Mouse (Mus musculus): ENCODE results near the gene Pitpnm3.
A peak's percentile ranks its signal among the peaks of the same experiment; 100 is the strongest.

Pitpnm3 gene

DNA sequence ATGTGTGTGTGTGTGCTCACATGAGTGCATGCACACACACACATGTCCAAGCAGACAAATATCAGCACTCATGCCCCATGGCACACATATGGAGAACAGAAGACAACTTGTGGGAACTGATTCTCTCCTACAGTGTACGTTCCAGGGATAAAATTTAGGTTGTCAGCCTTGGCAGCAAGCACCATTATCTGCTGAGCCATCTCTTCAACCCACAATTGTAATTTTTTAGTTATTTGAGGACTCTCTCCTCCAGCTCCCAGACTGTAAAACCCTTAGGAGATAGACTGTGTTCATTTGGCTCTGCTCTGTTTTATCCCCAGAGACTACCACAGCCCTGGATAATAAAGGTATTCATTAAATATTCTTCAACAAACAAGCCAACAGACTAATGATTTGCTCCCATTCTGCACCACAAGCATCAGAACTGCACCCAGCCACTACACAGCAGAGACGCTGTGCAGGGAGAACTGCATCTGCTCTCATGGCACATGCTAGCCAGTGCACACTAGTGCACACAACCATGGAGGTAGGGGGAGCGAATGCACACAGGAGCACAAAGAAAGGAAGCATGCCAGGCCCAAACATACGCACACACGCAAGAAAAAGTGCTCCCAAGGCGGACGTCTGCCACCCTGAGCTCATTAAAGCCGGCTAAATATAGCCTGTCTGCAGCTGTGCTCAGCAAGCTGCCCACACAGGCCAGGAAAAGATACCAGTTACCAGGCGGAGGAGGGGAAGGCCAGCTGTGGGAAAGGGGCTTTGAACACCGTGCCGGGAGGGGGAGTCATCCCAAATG lies 49.1 kb downstream of the Pitpnm3 start:
- no peak for DNase-seq

- DNase-seq: no peak
Observed at GRCm38 (mm10) chr11:72084337-72084736, 51.2 kb downstream of the Pitpnm3 start.

DNA sequence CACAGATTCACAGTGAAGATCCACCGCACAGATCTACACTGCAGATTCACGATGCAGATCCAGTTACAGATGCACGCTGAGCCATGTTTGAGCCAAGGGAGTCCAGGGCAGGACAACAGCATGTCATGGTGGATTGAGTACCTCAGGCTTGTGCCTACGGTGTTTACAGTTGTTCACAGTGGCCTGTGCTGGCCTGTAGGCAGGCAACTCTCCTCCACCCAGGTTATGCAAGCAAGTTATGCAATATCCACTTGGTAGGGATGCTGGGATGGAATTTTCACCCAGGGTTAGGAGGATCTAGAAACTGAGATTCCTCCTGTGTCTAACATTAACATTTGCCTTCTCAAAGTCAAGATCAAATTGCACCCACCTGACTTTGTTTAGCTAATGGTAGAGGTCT lies 53.0 kb downstream of the Pitpnm3 start:
- no peak for DNase-seq

DNA sequence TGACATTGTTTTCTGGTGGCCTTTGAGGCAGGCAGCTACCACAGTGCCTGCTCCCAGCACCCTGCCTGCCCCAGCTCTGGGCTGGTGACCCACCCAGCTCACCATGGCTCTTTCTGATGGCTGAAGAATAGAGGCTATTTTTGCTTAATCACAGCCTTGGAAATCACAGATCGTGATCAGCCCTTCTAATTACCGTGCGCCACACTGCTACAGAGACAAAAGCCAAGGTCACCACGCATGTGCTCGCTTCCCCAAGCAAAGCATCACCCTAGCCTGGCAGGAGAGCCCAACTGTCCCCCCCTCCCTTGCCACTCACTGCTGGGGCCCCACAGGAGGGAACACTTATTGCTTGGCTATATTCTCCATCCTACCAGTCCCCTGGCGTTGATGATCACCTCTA lies 55.1 kb downstream of the Pitpnm3 start:
- DNase-seq: no peak

DNA sequence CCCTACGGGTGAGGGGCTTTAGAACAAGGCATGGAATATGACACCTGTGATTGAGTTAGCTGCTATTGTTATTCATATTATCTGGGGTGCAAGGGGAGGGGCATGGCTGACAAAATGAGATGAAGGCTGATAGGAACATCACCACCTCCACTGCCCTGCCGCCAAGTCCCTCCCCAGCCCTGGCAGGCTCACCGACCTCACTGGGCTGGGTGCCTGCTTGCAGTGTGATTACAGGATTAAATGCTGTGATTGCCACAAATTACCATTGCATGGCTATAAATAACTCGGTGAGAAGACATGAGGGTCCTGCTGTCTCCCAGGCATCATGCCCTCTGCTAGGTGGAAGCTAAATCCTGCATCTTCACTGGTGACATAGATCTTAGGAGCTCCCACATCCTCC lies 56.9 kb downstream of the Pitpnm3 start:
- DNase-seq: no peak

- no peak for DNase-seq
Observed at GRCm38 (mm10) chr11:72078056-72078455, 57.5 kb downstream of the Pitpnm3 start.

DNA sequence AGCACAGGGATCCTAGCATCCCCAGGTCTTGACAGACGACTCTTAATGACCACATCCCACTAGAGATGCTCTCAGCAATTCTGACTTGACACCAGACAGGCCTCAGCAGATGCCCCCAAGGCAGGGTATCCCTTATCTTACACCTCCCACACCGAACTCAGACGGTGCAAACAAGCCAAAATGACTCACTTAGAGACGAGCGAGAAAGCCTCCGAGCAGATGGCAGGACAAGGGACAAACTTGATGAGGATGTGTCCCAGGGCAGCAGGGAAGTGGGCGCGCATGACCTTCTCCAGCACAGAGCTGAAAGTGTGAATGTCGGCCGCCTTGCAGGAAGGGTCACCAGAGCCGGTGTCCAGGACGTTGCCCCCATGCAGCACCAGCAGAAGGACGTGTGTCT lies 61.3 kb downstream of the Pitpnm3 start:
- DNase-seq: no peak

DNA sequence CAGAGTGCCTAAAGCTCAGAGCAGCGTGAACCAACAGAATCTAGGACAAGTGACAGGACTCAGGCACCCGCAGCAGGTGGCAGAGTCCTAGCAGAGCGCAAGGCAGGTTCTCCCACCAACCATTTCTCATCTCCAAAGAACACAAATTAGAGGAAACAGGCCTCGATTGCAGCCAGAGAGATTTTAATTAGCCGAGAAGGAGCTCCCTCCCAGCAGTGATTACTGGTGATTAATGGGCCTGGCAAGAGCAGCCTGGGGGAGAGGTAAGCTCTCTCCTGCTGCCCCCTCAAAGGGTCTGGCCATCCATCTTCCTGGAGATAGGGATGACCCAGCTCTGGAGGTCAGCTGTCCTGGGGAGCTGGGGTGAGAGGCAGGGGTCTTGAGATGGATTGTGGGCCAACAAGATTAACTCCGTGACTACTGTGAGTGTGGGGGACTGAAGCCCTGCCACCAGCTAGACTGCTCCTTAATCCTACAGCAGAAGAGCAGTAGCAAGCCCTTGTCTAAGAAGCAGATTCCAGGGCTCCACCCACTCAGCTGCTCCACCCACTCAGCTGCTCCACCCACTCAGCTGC lies 63.2 kb downstream of the Pitpnm3 start:
- DNase-seq: no peak

DNA sequence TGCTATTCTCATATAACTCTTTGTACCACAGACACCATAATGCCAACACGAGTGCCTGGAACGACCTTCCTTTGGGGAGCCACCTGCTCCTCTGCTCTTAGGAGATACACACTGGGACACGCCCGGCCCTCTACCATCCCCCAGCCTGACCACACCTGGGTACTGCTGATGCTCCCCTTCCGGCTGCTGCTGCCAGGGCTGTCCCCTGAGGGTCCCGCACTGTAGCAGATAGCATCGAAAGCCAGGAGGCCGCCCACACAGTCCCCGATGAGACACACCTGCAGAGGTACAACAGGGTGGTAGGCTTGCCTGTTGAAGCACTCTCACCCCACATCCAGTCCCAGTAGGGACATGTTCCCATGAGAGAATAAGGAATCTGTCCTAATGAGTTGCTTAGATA lies 64.8 kb downstream of the Pitpnm3 start:
- DNase-seq: no peak

GRCm38 (mm10) chr11:72068026-72068425 lies 67.6 kb downstream of the Pitpnm3 start:
- no peak for DNase-seq

GRCm38 (mm10) chr11:72067326-72067725 lies 68.3 kb downstream of the Pitpnm3 start:
- no peak for DNase-seq

GRCm38 (mm10) chr11:72066330-72066729 lies 69.2 kb downstream of the Pitpnm3 start:
- peak; percentile 28 to 50 for DNase-seq

- DNase-seq: peak; percentile 39 to 47
Observed at GRCm38 (mm10) chr11:72065103-72065502, 70.5 kb downstream of the Pitpnm3 start.

- DNase-seq: no peak
Observed at GRCm38 (mm10) chr11:72064414-72064813, 71.2 kb downstream of the Pitpnm3 start.

- DNase-seq: no peak
Observed at GRCm38 (mm10) chr11:72061093-72061620, 74.4 kb downstream of the Pitpnm3 start.

DNA sequence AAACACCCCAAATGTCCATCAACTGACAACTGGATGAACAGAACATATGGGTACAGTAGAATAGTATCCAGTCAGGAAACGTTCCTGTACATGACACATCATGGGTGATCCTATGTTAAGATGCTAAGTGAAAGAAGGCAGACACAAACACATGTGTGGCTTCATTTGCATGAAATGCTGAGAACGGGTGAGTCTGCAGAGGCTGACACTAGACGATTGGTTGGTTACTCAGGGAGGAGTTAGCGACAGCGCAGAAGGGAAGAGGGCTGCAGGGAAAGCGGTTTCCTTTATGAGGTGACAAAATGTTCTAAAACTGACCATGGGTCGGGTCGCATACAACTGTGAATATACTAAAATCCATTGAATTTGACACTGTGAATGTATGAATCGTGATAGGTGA lies 75.2 kb downstream of the Pitpnm3 start:
- DNase-seq: no peak

- no peak for DNase-seq
Observed at GRCm38 (mm10) chr11:72057166-72057565, 78.4 kb downstream of the Pitpnm3 start.

- DNase-seq: no peak
Observed at GRCm38 (mm10) chr11:72055176-72055575, 80.4 kb downstream of the Pitpnm3 start.

DNA sequence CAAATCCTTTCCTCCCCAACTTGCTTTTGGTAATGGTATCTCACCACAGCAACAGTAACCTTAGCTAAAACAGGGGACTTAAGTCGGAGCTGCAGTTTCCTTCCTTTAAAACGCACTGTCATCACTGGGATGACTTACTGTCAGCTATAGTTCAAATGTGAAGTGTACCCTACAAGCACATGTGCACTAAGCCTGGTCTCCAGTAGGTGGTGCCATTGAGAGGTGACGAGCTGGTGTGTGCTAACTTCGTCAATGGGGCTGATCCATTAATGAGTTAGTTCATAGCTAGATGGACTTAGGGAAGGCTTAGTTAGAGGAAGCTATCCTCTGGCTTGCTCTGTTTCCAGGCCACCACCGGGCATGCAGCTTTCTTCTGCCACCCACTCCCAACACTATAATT lies 82.9 kb downstream of the Pitpnm3 start:
- DNase-seq: peak; percentile 37 to 74

GRCm38 (mm10) chr11:72052221-72052620 lies 83.4 kb downstream of the Pitpnm3 start:
- DNase-seq: no peak

DNA sequence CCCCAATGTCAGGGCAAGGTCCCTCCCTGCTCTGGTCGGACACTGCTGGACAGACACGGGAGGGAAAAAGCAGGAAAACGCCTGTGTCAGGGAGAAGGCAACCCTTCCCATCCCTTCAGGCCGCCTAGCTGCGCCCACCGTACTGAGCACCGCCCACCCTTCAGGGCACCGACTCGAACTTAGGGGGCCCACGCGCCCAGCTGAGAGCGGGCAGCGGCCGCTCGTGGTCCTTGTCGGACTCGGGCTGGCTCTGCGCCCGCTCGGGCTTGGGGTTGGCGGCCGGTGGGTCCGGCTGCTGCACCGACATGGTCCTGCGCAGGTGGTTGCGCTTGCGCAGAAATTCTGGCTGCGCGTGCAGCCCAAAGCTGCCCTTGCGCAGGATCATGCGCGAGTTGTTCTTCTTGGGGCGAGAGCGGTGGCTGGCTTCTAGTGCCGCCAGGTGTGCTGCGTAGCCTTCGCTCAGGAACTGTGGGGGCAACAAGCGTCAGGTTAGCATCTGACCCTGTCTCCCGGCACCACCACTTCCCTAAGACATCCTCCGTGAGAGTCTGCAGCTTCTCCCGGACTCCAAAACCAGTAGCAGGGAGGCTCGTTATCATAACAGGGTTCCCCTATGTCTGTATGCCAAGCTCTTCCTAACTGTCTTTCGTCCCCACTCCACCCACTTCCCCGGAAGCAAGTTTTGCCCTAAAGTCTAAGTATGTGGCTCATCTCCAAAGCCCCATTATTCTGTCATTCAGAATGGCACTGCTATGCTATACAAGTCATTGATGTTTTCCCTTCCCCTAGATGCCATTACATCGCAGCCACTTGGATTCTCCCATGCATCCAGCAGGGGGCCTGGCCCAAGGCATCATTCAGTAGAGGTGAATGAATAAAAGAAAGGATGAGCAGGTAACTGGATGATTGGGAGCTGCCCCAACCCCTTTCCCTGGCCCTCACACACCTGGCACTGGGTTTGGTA lies 84.4 kb downstream of the Pitpnm3 start:
- no peak for DNase-seq

- no peak for DNase-seq
Observed at GRCm38 (mm10) chr11:72050168-72050894, 85.2 kb downstream of the Pitpnm3 start.

All from kidney, adult 8-10 months (tissue).